Mouse (Mus musculus) liver, adult 2 months (tissue): ENCODE data around the gene Grhl3. TPM values are rescaled to one million over a fixed set of nuclear protein-coding genes. Genes with fewer than 3 reads are reported as not detected.
A peak's percentile ranks its signal among the peaks of the same experiment; 100 is the strongest.

Experiments
- DNase-seq: peaks from one replicate; pipeline ENCODE4 v3.0.0-alpha.2; 2011; ENCODE audit warnings: low read depth, low spot score; ENCODE audit errors: extremely low read depth
- H3K27ac ChIP-seq: fragments of 200-500 bp; replicated peaks from 2 replicates; pipeline ENCODE4 v1.5.1; 2012; ENCODE audit warnings: low read depth, mild to moderate bottlenecking, control low read depth, inconsistent platforms, low read length; ENCODE audit not compliant: insufficient read depth
- H3K27me3 ChIP-seq: fragments of 200-500 bp; 2 replicates; pipeline ENCODE4 v1.6.1; 2012; ENCODE audit warnings: mild to moderate bottlenecking, moderate library complexity, low read length, inconsistent platforms; ENCODE audit not compliant: control insufficient read depth, insufficient read depth
- H3K36me3 ChIP-seq: fragments of 200-500 bp; 2 replicates; pipeline ENCODE4 v1.6.1; 2012; ENCODE audit warnings: low read length, inconsistent platforms; ENCODE audit not compliant: control insufficient read depth, insufficient read depth
- H3K4me1 ChIP-seq: fragments of 200-500 bp; 2 replicates; pipeline ENCODE4 v1.6.1; 2011; ENCODE audit warnings: low read length; ENCODE audit not compliant: control insufficient read depth, insufficient read depth
- H3K4me3 ChIP-seq: fragments of 200-500 bp; 2 replicates; pipeline ENCODE4 v1.5.1; 2011; ENCODE audit warnings: low read depth, mild to moderate bottlenecking, control low read depth, low read length, moderate library complexity; ENCODE audit not compliant: insufficient read depth
- H3K79me2 ChIP-seq: fragments of 200-500 bp; 2 replicates; pipeline ENCODE4 v1.6.1; 2012; ENCODE audit warnings: inconsistent platforms, mild to moderate bottlenecking, low read length, moderate library complexity; ENCODE audit not compliant: control insufficient read depth, insufficient read depth
- H3K9ac ChIP-seq: fragments of 200-500 bp; 2 replicates; pipeline ENCODE4 v1.6.1; 2012; ENCODE audit warnings: low read depth, mild to moderate bottlenecking, control low read depth, inconsistent platforms, low read length
- CTCF ChIP-seq: fragments of 200-500 bp; IDR thresholded peaks from 2 replicates; pipeline ENCODE4 v1.5.1; 2011; ENCODE audit warnings: low read depth, low read length, control low read depth
- POLR2A ChIP-seq: fragments of 200-500 bp; IDR thresholded peaks from 2 replicates; pipeline ENCODE4 v1.6.1; 2011; ENCODE audit warnings: low read length, control low read depth; ENCODE audit not compliant: insufficient read depth; ENCODE audit errors: extremely low read depth
- WGBS: fragments of 180-500 bp; shearing (Covaris S2); methylation state at CpG from one replicate; pipeline ENCODE4 v1.1.7; 2018; 5-methylcytosine and 5-hydroxymethylcytosine counted together
- polyA plus RNA-seq: library from polyadenylated mRNA; depleted of rRNA; stranded (reverse); fragments of >200 nt; gene quantifications from 2 replicates; pipeline ENCODE4 v1.2.3, GENCODE M21; 2012; rRNA removed
- total RNA-seq: library from RNA; depleted of rRNA; stranded (reverse); fragments of >200 nt; gene quantifications from 2 replicates; pipeline ENCODE4 v1.2.3, GENCODE M21; 2014; rRNA removed

The Grhl3 gene
- total and polyA plus RNA-seq, 2 experiments = 0.04 to 0.09 TPM

DNA sequence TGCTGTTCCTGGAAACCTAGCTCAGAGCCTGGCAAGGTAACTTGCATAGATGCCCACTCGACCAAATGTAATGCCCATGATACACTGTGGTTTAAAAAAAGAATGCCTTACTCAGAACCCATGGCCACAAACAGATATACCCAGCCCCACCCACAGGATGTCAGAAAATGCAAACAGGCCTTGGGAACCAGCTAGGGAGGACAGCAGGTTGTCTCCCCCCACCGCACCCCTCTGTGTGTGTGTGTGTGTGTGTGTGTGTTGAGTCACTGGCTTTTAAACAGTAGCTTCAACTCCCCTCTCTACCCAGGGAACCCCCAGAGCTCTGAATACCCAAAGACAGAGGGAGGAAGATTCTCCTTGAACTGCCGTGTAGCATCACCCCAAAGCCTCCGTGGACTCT lies 80.2 kb downstream of the Grhl3 start:
- Histone ChIP-seq H3K27ac (no peak overlapping the region), H3K4me1 (peaks cover 6% of the 10 kb centered on the region; the same call in 1 of the 2 replicates), H3K9ac (no peak overlapping the region), H3K4me3 (0 out of 2 replicates have a peak overlapping the region, but pooled peaks have one; percentile 80), H3K79me2 (no peaks in the 10 kb centered on the region), H3K27me3 (no peaks in the 10 kb centered on the region), H3K36me3 (peaks cover 4% of the 10 kb centered on the region; the same call in 1 of the 2 replicates)
- 44% methylated on average over 4 of the region's 4 CpGs for WGBS
- no peak for DNase-seq
- no peak for TF ChIP-seq CTCF
- TF ChIP-seq POLR2A = no peak

Other genes starting within 250 kb of the Grhl3 start
- 15.0 and 18.8 TPM in 2 replicates for gene Srrm1, start 220.3 kb downstream of the Grhl3 start, total RNA-seq
- gene Srrm1, start 220.3 kb downstream of the Grhl3 start, polyA plus RNA-seq = 8.2 and 8.9 TPM in 2 replicates
- gene Ncmap, start 175.4 kb downstream of the Grhl3 start, total RNA-seq = 0.60 and 3.7 TPM in 2 replicates
- 2.8 and 3.6 TPM in 2 replicates for gene Ncmap, start 175.4 kb downstream of the Grhl3 start, polyA plus RNA-seq
- gene Rcan3, start 139.8 kb downstream of the Grhl3 start, total RNA-seq = 1.1 and 1.7 TPM in 2 replicates
- 1.5 and 1.8 TPM in 2 replicates for gene Rcan3, start 139.8 kb downstream of the Grhl3 start, polyA plus RNA-seq
- gene Stpg1, start 78.8 kb downstream of the Grhl3 start, total RNA-seq = not detected in 2 replicates
- not detected in 2 replicates for gene Stpg1, start 78.8 kb downstream of the Grhl3 start, polyA plus RNA-seq
- gene Nipal3, start 78.6 kb downstream of the Grhl3 start, total RNA-seq = 5.4 and 6.6 TPM in 2 replicates
- gene Nipal3, start 78.6 kb downstream of the Grhl3 start, polyA plus RNA-seq = 7.5 and 7.8 TPM in 2 replicates
- under 0.01 TPM in 1 of 2 replicates, not detected in the other for gene Ifnlr1, start 112.7 kb upstream of the Grhl3 start, total RNA-seq
- gene Ifnlr1, start 112.7 kb upstream of the Grhl3 start, polyA plus RNA-seq = 0.06 and 0.14 TPM in 2 replicates
- gene Il22ra1, start 154.5 kb upstream of the Grhl3 start, total RNA-seq = 1.4 and 1.7 TPM in 2 replicates
- 4.1 and 4.5 TPM in 2 replicates for gene Il22ra1, start 154.5 kb upstream of the Grhl3 start, polyA plus RNA-seq
- under 0.01 and 0.46 TPM in 2 replicates for gene Myom3, start 186.1 kb upstream of the Grhl3 start, total RNA-seq
- 0.09 and 0.12 TPM in 2 replicates for gene Myom3, start 186.1 kb upstream of the Grhl3 start, polyA plus RNA-seq